Mouse (Mus musculus): Measurements from ENCODE around the gene Pom121.
"Not testable (repeated sequence)": the region's sequence is repeated elsewhere in the genome, so short reads cannot be mapped to it uniquely, and the experiment has no call there.

Pom121 gene

GRCm38 (mm10) chr5:135394004-135394823, at the start of gene Pom121:
Gene Pom121 (minus strand): TSS chr5:135394546.
- DNase-seq, result peak; percentile 89

DNA sequence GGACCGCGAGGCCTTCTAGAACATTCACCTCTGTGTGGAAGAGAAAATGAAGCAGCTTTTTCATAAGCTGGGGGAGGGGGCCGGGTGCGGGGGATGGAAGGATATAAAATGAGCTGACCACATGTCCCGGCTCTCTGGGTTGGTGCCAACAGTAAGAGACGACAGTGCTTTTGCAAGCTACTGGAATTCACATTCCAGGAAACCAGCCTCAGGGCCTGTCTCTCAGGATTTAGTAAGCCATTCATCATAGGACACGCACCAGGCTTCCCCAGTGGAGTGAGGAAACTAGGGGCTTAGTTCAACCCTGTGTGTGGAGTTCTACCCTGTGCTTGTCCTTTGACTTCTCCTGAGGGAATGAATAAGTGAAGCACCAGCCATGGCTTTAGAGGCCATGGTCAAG, 48.1 kb upstream of the Pom121 start:
- DNase-seq, result no peak

GRCm38 (mm10) chr5:135435039-135435438, 40.7 kb upstream of the Pom121 start:
- no peak for DNase-seq

DNA sequence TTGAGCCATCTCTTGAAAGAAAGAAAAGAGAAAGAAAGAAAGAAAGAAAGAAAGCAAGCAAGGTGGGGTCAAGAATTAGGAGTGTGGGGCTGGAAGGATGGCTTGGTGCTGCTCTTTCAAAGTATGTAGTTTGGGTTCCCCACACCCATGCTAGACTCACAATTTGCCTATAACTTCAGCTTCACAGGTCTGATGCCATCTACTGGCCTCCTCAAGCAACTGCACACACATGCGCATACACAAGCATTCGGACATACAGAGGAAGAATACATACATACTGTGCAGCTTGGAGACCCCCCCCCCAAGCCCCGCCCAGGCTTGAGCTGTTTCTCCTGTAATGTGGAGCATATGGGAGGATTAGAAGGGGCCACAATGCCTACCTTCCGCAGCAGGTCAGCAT, 39.5 kb upstream of the Pom121 start:
- DNase-seq, result no peak

GRCm38 (mm10) chr5:135431111-135431510, 36.8 kb upstream of the Pom121 start:
- no peak for DNase-seq

DNA sequence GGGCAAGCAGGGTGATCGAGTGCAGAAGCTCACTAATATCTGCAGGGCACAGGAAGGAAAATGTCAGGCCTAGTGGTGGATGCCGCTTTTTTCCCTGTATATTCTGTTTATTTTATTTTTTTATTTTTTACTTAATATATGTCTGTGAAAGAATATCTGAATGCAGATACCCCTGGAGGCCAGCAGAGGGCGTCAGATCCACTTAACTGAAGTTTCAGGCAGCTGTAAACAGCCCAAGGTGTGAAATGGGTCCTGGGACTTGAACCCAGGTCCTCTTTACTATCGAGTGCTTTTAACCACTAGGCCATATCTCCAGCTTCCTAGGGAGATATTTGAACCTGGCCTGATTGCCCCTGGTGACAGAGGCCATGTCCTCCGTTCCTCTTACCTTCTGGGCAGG, 34.4 kb upstream of the Pom121 start:
- no peak for DNase-seq

- no peak for DNase-seq
Observed at GRCm38 (mm10) chr5:135410266-135410665, 15.9 kb upstream of the Pom121 start.

GRCm38 (mm10) chr5:135408114-135408513, 13.8 kb upstream of the Pom121 start:
- peak; percentile 50 for DNase-seq

GRCm38 (mm10) chr5:135405437-135405836, 11.1 kb upstream of the Pom121 start:
- no peak for DNase-seq

DNA sequence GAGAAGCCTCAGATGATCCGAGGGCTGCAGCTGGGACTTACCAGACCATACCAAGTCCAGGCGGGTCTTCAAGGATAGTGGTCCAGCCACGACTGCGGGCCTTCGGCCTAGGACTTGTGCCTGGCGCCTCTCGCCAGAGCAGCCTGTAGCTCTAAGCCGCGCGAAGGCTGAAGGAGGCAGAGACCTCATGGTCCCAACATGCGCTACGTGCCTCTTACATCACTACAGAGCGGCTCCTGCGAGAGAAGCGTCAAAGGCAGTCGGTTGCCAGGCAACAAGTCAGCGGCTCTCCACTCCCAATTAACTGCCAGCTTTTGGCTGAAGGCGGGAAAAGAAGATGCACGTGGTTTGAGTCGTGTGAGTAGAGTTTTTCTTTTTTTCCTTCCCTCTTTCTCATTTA, 10.3 kb upstream of the Pom121 start:
- no peak for DNase-seq

DNA sequence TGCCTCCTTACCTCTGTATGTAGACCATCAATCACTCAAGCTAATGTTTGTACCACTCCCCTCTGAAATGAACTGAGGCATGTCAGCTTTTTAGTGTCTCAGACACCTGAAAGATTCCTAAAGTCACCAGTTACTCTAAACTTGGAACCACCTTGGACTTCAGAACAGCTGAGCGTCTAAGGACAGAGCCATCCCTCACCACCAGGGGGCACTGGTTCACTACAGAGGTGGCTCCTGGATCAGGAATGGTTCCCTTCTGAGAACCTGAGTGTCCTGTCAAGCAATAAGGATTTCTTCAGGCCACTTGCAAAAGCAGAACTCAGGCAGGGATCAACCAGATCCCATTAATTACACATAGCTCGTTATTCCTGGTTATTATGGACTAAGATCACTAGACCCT, 5.9 kb upstream of the Pom121 start:
- DNase-seq, result peak; percentile 81

- no peak for DNase-seq
Observed at GRCm38 (mm10) chr5:135399382-135399781, 5.0 kb upstream of the Pom121 start.

- peak; percentile 54 for DNase-seq
Observed at GRCm38 (mm10) chr5:135395826-135396225, 1.5 kb upstream of the Pom121 start.

DNA sequence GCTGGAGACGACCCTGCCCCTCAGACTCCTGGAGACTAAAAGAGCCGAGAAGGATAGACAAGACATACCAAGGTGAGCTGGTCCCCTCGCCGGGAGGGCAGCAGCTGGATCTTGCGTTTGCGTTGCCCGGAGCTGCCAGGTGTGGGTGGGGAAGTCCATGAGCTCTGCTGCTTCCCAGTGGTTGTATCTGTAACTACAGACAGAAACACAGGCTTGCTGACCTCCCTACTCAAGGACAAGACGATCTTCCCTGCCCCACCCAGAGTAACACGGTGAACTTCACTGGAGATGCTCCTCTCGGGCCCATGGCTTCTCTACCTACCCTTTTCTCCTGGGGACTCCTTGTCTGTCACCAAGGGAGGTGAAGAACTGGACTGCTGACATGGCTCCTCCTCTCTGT, 10.6 kb downstream of the Pom121 start:
- no peak for DNase-seq

GRCm38 (mm10) chr5:135382746-135383145, 11.6 kb downstream of the Pom121 start:
- DNase-seq, result no peak

GRCm38 (mm10) chr5:135381356-135381925, 12.9 kb downstream of the Pom121 start:
- DNase-seq, result no peak

GRCm38 (mm10) chr5:135380681-135381080, 13.7 kb downstream of the Pom121 start:
- no peak for DNase-seq

- DNase-seq, result no peak
Observed at GRCm38 (mm10) chr5:135376341-135376740, 18.0 kb downstream of the Pom121 start.

DNA sequence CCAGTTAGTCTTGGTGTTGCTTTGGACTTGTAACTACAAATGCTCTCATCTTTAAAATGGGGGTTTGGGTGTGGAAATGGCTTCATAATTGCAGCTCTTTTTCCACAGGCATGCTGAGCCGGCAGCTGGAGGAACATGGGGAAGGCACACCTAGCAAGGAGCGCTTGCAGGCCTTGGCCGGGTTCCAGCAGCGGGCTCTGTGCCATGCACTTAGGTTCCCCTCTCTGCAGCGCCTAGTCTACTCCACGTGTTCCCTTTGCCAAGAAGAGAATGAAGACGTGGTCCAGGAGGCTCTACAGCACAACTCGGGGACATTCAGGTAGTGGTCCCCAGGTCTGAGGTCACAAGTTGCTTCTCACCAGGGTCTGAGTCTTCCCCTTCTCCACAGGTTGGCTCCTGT, 19.2 kb downstream of the Pom121 start:
- no peak for DNase-seq

- no peak for DNase-seq
Observed at GRCm38 (mm10) chr5:135373601-135374000, 20.7 kb downstream of the Pom121 start.

GRCm38 (mm10) chr5:135371195-135371594, 23.2 kb downstream of the Pom121 start:
- DNase-seq, result no peak

- peak; percentile 97 for DNase-seq
Observed at GRCm38 (mm10) chr5:135369787-135370654, 24.3 kb downstream of the Pom121 start, which contains the start of gene Nsun5. Gene Nsun5 (plus strand): TSS chr5:135369953.

DNA sequence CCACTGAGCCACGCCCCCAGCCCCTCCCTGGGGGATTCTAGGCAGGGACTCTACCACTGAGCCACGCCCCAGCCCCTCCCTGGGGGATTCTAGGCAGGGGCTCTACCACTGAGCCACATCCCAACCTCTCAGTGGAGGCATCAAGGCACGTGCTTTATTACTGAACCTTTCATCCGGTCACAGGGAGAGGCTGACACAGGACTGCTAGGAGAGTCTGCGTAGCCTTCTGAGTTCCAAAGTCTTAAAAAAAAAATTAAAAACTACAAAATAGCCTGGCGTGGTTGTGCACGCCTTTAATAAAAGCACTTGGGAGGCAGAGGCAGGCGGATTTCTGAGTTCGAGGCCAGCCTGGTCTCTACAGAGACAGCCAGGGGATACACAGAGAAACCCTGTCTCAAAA, 25.1 kb downstream of the Pom121 start:
- not testable (repeated sequence) for DNase-seq

DNA sequence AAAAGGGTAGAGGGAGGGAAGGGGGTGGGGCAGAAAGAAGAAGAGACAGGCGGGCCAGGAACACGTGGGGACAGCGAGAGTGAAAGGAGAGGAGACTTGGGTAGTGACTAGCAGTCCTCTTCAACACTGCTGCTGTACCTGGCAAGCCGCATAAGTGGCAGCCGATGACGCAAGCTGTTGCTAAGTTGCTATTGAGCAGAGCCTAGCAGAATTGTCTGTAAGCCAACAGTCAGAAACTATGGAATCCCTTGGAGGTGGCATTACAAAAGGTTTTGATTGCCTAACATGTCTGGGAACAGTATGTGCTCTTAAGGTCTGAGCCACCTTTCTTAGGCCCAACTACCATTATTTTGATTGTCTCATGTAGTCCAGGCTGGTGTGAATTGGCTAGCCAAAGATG, 26.0 kb downstream of the Pom121 start:
- no peak for DNase-seq
